Mouse (Mus musculus) C2C12 (cell line): ENCODE results near the gene Amh. TPM values are rescaled to one million over a fixed set of nuclear protein-coding genes. Genes with fewer than 3 reads are reported as not detected.

Source experiments
- H3K27me3 ChIP-seq: one replicate; pipeline ENCODE4 v1.6.1; 2011; ENCODE audit not compliant: control insufficient read depth, insufficient read depth, insufficient read length
- H3K36me3 ChIP-seq: one replicate; pipeline ENCODE4 v1.6.1; 2011; ENCODE audit not compliant: control insufficient read depth, insufficient read depth
- H3K4me3 ChIP-seq: one replicate; pipeline ENCODE4 v1.5.1; 2011; ENCODE audit warnings: mild to moderate bottlenecking, control low read depth; ENCODE audit not compliant: poor library complexity, insufficient read depth, severe bottlenecking
- H3K79me2 ChIP-seq: one replicate; pipeline ENCODE4 v1.6.1; 2011; ENCODE audit not compliant: control insufficient read depth, insufficient read depth
- H3K79me3 ChIP-seq: one replicate; pipeline ENCODE4 v1.6.1; 2011; ENCODE audit warnings: low read depth, control low read depth
- H3ac ChIP-seq: one replicate; pipeline ENCODE3; 2011; ENCODE audit warnings: low read depth; ENCODE audit not compliant: control insufficient read depth, insufficient read length
- CEBPB ChIP-seq: IDR thresholded peaks from one replicate; pipeline ENCODE4 v1.6.1; 2011; ENCODE audit warnings: low read depth, mild to moderate bottlenecking, control low read depth, moderate library complexity
- CTCF ChIP-seq: IDR thresholded peaks from one replicate; pipeline ENCODE4 v1.5.1; 2011; ENCODE audit not compliant: control insufficient read depth, insufficient read depth, insufficient read length
- FOSL1 ChIP-seq: IDR thresholded peaks from one replicate; pipeline ENCODE4 v1.8.0; 2011; ENCODE audit warnings: mild to moderate bottlenecking, low read length; ENCODE audit not compliant: poor library complexity, insufficient read depth, severe bottlenecking
- MAX ChIP-seq: IDR thresholded peaks from one replicate; pipeline ENCODE4 v1.6.1; 2011; ENCODE audit warnings: mild to moderate bottlenecking, control low read depth
- MYOD1 ChIP-seq: IDR thresholded peaks from one replicate; pipeline ENCODE4 v1.6.1; 2011; ENCODE audit warnings: low read depth; ENCODE audit not compliant: control insufficient read depth, insufficient read length
- MYOG ChIP-seq: IDR thresholded peaks from one replicate; pipeline ENCODE4 v1.6.1; 2011; ENCODE audit not compliant: control insufficient read depth, insufficient read length; ENCODE audit errors: extremely low read depth
- USF1 ChIP-seq: IDR thresholded peaks from one replicate; pipeline ENCODE4 v1.6.1; 2011; ENCODE audit warnings: low read depth, mild to moderate bottlenecking, control low read depth, moderate library complexity
- long read RNA-seq, 2 experiments: library from polyadenylated mRNA; unstranded; transcript quantifications; one replicate each; pipeline ENCODE4 v2.0.0; 2019 to 2020
- polyA plus RNA-seq: library from polyadenylated mRNA; unstranded; fragments of >200 nt; fragmentation: generic; extraction: Trizol; gene quantifications from one replicate; pipeline ENCODE4 v1.2.1, GENCODE M21; 2012; ENCODE audit warnings: missing spikeins

Amh gene
- polyA plus RNA-seq, result 0.87 TPM
- long read RNA-seq, experiment 1, result 0 reads
- long read RNA-seq, experiment 2, result 0 reads

- peaks cover 25% of the 10 kb centered on the region for H3K79me2 ChIP-seq
These were observed at the start of gene Amh for GRCm38 (mm10) chr10:80804916-80805315. TSS of gene Amh (plus strand) at chr10:80805243.

GRCm38 (mm10) chr10:80755291-80756015 is 49.6 kb upstream of the Amh start:
- Histone ChIP-seq H3K36me3 (no peaks in the 10 kb centered on the region), H3K79me3 (peaks cover 50% of the 10 kb centered on the region), H3K27me3 (no peaks in the 10 kb centered on the region), H3ac (peak overlapping the region; percentile 96), H3K4me3 (peak overlapping the region; percentile 78), H3K79me2 (peaks cover 54% of the 10 kb centered on the region)
- no peak for TF ChIP-seq MYOD1
- no peak for TF ChIP-seq FOSL1
- no peak for TF ChIP-seq USF1

More at GRCm38 (mm10) chr10:80804916-80805315, at the start of gene Amh:
- H3K36me3 ChIP-seq, result peaks cover 62% of the 10 kb centered on the region
- H3ac ChIP-seq, result no peak within 1 kb of the TSS
- no peak within 1 kb of the TSS for H3K4me3 ChIP-seq
- no peaks in the 10 kb centered on the region for H3K27me3 ChIP-seq
- peaks cover 22% of the 10 kb centered on the region for H3K79me3 ChIP-seq
- no peak for TF ChIP-seq MYOG
- TF ChIP-seq CTCF, result no peak
- no peak for TF ChIP-seq MAX
- TF ChIP-seq USF1, result no peak
- TF ChIP-seq MYOD1, result no peak
- no peak for TF ChIP-seq FOSL1
- no peak for TF ChIP-seq CEBPB

DNA sequence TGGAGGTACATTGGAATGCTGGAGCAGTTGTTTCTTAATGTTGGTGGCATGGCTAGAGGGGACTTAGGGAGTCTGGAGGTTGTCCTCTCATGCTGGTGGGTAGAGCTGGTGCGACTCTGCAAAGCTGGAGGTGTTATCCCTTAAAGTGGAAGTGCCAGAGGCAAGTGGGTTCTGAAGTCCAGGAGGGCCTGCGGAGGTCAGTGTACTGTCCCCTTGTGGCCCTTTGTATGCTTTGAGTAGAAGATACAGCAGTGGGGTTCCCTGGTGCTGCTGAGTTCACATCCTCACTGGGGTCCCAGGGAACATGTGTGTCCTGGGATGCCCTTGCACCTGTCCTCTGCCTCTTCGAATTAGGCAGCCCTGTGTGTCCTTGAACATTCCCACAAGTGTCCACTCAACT is 48.9 kb upstream of the Amh start:
- TF ChIP-seq CTCF (no peak), MYOG (no peak), MAX (no peak), MYOD1 (no peak), FOSL1 (no peak), USF1 (no peak)
- H3K36me3 ChIP-seq, result no peaks in the 10 kb centered on the region

DNA sequence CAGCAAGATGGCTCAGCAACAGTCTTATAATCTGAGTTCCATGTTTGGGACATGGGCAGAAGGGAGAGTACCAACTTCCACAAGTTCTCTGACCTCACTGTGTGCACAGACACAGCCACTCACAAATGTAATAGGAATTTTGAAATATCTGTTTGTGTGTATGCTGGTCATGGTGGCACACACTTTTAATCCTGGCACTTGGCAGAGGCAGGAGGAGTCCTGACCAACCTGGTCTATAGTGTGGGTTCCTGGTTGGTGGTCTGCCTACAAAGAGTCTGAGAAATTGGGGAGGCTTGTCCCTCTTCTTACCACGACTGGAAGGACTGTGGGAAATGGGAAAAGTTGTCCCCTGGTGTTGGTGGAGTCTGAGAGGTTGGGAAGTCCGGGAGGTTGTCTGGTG is 48.5 kb upstream of the Amh start:
- Histone ChIP-seq H3K79me2 (peaks cover 65% of the 10 kb centered on the region), H3K27me3 (no peaks in the 10 kb centered on the region), H3K36me3 (no peaks in the 10 kb centered on the region), H3K4me3 (peak overlapping the region; percentile 78), H3K79me3 (peaks cover 61% of the 10 kb centered on the region), H3ac (peak overlapping the region; percentile 96)
- TF ChIP-seq CEBPB (no peak), MAX (no peak), MYOD1 (no peak), USF1 (no peak), FOSL1 (no peak), MYOG (no peak), CTCF (no peak)

More for the DNA sequence above, 48.9 kb upstream of the Amh start:
- peaks cover 56% of the 10 kb centered on the region for H3K79me3 ChIP-seq
- H3K4me3 ChIP-seq, result peak overlapping the region; percentile 78
- peaks cover 61% of the 10 kb centered on the region for H3K79me2 ChIP-seq
- peak overlapping the region; percentile 96 for H3ac ChIP-seq
- no peaks in the 10 kb centered on the region for H3K27me3 ChIP-seq

GRCm38 (mm10) chr10:80756967-80757366 is 48.1 kb upstream of the Amh start:
- peak overlapping the region; percentile 28 for H3K4me3 ChIP-seq

DNA sequence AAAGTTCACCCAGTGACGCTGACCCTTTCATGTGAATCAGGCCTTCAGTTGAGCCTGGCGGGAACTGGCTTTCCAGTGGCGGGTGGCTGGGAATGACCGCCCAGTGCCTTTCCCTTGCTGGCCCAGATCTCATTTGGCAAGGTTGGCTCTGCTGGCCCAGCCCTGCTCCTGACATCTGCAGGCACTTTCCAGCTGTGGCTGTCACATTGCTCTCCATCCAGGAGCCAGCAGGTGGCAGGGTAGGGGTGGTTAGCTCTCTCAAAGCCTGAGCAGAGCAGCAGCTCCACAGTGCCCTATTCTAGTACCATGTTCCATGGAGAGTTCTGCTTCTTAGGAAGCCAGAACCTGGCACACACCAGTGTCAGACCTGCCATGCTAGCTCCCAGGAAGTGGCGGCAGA is 47.3 kb upstream of the Amh start:
- no peaks in the 10 kb centered on the region for H3K36me3 ChIP-seq
- no peaks in the 10 kb centered on the region for H3K27me3 ChIP-seq
- H3ac ChIP-seq, result peak overlapping the region; percentile 31
- TF ChIP-seq MAX, result peak; percentile 71
- TF ChIP-seq CTCF, result peak; percentile 39
- TF ChIP-seq MYOD1, result peak; percentile 21
- no peak for TF ChIP-seq CEBPB
- no peak overlapping the region for H3K4me3 ChIP-seq
- peaks cover 71% of the 10 kb centered on the region for H3K79me3 ChIP-seq
- peaks cover 77% of the 10 kb centered on the region for H3K79me2 ChIP-seq

More at GRCm38 (mm10) chr10:80756967-80757366, 48.1 kb upstream of the Amh start:
- Histone ChIP-seq H3ac (peak overlapping the region; percentile 96), H3K36me3 (no peaks in the 10 kb centered on the region), H3K79me3 (peaks cover 65% of the 10 kb centered on the region), H3K27me3 (no peaks in the 10 kb centered on the region), H3K79me2 (peaks cover 69% of the 10 kb centered on the region)
- no peak for TF ChIP-seq MYOD1
- TF ChIP-seq FOSL1, result no peak
- no peak for TF ChIP-seq USF1
